Mouse (Mus musculus): Measurements from ENCODE around the gene Tmbim1.
"Not testable (repeated sequence)": the region's sequence is repeated elsewhere in the genome, so short reads cannot be mapped to it uniquely, and the experiment has no call there.

Tmbim1 gene

DNA sequence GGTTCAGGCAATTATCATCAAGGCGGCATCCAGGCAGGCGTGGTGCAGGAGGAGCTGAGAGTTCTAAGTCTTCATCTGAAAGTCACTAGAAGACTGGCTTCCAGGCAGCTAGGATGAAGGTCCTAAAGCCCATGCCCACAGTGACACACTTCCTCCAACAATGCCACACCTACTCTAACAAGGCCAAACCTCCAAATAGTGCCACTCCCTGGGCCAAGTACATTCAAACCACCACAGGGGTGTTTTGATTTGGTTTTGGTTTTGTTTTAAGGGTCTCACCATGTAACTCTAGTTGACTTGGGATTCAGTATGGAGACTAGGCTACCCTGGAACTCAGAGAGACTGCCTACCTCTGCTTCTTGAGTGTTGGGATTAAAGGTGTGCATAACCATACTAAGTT is at the start of gene Tmbim1:
TSS of gene Tmbim1 (minus strand) at position 101 of the 400 bp plus-strand sequence.
- DNase-seq, result no peak

- no peak for DNase-seq
These were observed 48.2 kb upstream of the Tmbim1 start for GRCm38 (mm10) chr1:74353453-74354229.

DNA sequence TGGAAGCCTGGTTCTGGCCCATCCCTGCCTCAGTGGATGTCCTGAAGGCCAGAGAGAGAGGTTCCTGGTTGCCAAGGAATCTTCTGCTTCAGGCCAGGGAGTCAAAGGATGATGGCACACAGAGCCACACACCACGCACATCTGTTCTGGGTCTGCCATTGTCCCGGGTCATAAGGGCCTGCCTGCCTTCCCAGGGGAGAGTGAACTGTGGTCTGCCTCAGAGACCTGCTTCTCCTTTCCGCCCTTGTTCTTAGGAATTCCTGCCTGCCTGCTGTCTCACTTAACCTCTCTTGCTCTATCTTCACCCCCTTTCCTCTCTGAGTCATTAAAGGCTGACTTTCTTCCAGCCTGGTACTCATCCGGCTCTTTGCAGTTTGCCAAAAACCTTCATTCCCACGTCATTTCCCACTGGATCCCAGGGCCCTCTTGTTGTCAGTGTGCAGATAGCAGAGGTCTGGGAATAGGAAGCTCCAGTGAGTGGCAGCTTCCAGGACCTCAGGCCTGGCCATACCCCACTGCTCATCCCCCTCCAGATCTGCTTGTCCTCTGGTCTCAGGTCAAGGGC is 47.2 kb upstream of the Tmbim1 start:
- no peak for DNase-seq

- no peak for DNase-seq
These were observed 45.9 kb upstream of the Tmbim1 start for GRCm38 (mm10) chr1:74351185-74351769.

DNA sequence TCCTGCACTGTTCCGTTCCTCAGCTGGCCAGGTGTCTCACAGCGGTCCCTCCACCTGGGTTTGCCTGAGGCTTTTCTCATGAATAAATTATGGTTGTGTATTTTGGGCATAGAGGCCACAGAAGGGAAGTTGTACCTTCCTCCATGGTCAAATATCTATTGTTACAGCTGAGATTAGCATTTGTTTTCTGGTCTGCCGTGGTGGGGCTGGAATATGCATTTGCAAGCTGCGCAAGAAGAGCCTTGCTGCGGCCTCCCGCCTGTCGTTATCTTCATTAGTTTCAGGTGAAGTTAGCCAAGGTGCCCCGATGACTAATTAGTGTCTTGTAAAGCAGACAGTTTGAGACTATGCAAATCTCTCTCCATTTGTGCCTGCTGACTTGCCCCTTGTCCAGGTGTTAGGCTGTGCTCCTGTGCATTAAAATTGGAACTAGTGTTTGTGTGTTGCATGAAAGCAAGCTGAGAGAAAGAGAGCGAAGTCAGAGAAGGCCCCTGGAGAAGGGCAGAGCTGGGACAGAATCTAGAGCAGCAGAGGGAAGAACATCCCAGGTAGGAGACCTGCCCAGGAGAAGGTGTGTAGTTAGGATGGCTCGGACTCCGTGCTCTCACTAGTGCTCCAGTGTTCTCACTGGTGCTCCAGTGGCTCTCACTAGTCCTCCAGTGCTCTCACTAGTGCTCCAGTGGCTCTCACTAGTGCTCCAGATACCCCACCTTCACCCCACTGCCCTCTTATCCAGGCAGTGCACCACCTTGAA is 38.9 kb upstream of the Tmbim1 start:
- DNase-seq, result no peak

DNA sequence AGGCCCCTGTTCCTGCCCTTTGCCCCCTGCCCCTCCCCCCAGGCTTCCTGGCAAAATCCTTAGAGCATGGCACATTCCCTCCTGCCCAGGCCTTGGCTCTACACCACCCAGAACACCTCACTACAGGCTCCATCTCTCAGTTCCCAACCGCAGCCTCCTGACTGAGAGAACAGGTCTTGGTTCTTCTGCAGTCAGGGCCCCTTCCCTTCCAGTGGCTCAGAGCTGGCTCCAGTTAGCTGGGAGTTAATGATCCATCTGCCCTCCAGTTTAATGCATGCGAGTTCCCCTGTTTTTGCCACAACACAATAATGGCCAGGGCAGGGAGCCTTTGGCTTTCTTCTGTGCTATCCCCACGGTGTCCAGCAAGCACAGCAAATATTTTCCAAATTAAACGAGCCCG is 37.7 kb upstream of the Tmbim1 start:
- no peak for DNase-seq

DNA sequence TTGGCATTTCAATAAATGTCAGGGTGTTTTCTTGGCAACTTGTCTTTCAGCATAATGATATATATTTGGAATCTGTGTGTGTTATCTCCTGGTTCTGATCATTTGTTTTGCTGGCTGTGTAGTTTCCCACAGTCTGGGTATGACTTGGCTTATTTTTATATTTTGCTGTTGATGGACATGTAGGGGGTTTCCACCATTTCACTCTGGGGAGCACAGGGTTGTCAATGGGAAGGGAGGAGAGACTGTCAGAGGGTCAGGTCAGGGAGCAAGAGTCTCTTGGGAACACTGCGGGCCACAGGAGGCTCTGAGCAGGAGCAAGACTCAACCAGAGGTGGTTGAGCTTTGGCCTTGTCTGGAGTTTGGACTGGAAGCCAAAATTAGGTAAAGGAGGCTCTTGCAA is 36.9 kb upstream of the Tmbim1 start:
- no peak for DNase-seq

- DNase-seq, result no peak
These were observed 36.5 kb upstream of the Tmbim1 start for GRCm38 (mm10) chr1:74341898-74342297.

DNA sequence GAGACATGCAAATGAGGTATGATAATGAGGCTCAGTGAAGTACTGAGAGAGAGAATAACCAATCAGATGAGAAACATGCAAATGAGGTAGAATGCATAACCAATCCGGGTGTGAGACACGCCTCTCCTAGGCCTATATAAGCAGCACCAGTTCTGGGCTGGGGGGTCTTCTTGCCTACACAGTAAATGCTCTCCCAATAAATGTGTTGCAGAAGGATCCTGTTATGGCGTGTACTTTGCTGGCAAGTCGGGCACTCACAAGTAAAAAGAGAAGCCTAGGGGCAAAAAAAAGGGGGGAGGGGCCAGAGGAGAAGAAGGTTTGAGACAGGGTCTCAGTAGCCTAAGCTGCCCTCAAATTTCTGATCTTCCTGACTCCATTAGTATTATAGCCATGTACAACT is 35.6 kb upstream of the Tmbim1 start:
- not testable (repeated sequence) for DNase-seq

DNA sequence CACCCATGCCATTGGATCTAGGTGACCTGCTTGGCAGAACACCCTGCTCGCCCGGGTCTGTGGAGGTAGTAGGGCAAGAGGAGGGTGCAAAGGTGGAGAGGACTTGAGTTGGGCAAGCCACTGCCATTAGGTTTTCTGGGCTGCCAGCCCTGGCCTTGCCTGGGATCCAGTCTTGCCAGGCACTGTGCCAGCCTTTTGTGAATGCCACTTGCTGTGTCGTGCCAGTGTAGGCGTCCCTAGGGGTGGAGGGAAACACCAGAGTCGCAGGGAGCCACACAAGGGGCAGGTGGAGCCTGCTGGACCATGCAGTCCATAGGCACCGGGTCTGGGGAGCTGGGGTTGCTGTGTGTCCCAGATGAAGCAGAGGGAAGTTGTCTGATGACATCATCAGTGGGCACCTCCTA is 34.9 kb upstream of the Tmbim1 start:
- DNase-seq, result peak; percentile 30

- DNase-seq, result no peak
These were observed 34.5 kb upstream of the Tmbim1 start for GRCm38 (mm10) chr1:74339917-74340316.

- DNase-seq, result no peak
These were observed 33.2 kb upstream of the Tmbim1 start for GRCm38 (mm10) chr1:74338626-74339025.

DNA sequence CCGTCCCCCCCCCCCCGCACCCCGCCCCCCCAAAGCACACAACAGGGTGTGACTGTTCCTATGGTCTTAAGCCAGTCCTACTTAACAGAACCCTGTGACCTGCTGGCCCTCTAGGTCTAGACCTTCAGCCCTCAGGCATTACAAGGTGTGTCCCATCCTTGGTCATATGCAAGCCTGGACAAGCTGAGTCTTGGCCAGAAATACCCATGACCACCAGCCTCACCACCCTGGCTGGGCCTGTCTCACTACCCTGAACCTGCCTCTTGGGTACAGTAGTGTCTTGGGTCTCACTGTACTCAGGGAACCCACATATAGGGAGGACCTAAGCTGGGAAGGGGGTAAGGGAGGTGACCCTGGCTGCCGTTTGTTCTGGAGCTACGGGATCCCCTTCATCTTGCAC is 32.6 kb upstream of the Tmbim1 start:
- no peak for DNase-seq

GRCm38 (mm10) chr1:74337241-74337771 is 31.9 kb upstream of the Tmbim1 start:
- DNase-seq, result peak; percentile 28

GRCm38 (mm10) chr1:74335436-74336170 is 30.2 kb upstream of the Tmbim1 start:
- peak; percentile 43 for DNase-seq

GRCm38 (mm10) chr1:74335033-74335432 is 29.6 kb upstream of the Tmbim1 start:
- no peak for DNase-seq

GRCm38 (mm10) chr1:74334607-74335006 is 29.2 kb upstream of the Tmbim1 start:
- no peak for DNase-seq

- DNase-seq, result peak; percentile 43
These were observed 27.5 kb upstream of the Tmbim1 start for GRCm38 (mm10) chr1:74332930-74333329.

- peak; percentile 95 for DNase-seq
These were observed 26.9 kb upstream of the Tmbim1 start for GRCm38 (mm10) chr1:74332241-74332763.

DNA sequence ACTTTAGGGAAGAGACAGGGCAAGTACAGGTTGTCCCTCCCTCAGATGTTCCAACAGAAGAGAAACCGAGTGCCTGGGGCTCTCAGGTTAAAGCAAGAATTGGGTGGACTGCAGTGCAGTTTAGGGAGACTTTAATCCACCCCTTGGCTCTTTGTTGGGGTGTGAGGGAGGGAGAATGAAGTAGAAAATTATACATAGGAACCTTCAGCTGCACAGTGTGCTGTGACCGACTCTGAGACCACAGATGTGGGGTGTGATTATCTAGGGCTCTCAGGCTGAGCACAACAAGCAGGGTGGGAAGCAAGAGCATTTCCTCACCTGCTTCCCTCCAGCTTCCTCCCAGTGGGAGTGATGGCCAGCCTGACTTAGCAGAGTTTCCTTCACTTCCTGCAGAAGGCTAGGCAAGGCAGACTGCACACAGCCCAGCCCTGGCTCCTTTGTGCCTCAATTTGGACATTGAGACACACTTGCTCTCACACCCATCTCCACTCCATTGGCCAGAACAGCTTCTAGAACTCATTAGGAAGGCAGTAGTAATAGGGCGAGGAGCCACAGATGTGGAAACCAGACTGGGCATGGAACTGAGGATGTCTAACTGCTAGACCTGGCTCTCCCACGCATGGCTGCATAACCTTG is 25.7 kb upstream of the Tmbim1 start:
- DNase-seq, result no peak

- DNase-seq, result no peak
These were observed 24.5 kb upstream of the Tmbim1 start for GRCm38 (mm10) chr1:74329899-74330431.
